Mouse (Mus musculus): ENCODE measurements at regions not wholly inside any gene's neighbourhood (a gene's known extent, or its start where the extent isn't known, plus 50 kb on each side); places are given as distances from the start of the nearest gene placed in this dataset.

GRCm38 (mm10) chr2:78005402-78006021, 59.3 kb upstream of the Cwc22 start:
- no peak for DNase-seq

GRCm38 (mm10) chr2:78004426-78004825, 58.3 kb upstream of the Cwc22 start:
- no peak for DNase-seq

Measured in kidney, adult 9 months (tissue).